Mouse (Mus musculus) ES-Bruce4 (cell line): Measurements from ENCODE around the gene Kcnip4. TPM values are rescaled to one million over a fixed set of nuclear protein-coding genes. Genes with fewer than 3 reads are reported as not detected.

Experiments used
- H3K27ac ChIP-seq: 2 replicates; pipeline ENCODE4 v1.5.1; 2012; ENCODE audit warnings: low read length, inconsistent platforms; ENCODE audit not compliant: insufficient read depth
- H3K27me3 ChIP-seq: 2 replicates; pipeline ENCODE4 v1.6.1; 2012; ENCODE audit warnings: mild to moderate bottlenecking, low read length, inconsistent platforms; ENCODE audit not compliant: control insufficient read depth, poor library complexity, insufficient read depth, severe bottlenecking
- H3K36me3 ChIP-seq: 2 replicates; pipeline ENCODE4 v1.6.1; 2012; ENCODE audit warnings: inconsistent platforms, mild to moderate bottlenecking, low read length, moderate library complexity; ENCODE audit not compliant: control insufficient read depth, poor library complexity, insufficient read depth, severe bottlenecking
- H3K4me1 ChIP-seq: one replicate; pipeline ENCODE4 v1.8.1; 2011; ENCODE audit warnings: low read length; ENCODE audit not compliant: control insufficient read depth, insufficient read depth
- H3K4me3 ChIP-seq: 2 replicates; pipeline ENCODE4 v1.5.1; 2011; ENCODE audit warnings: low read depth, mild to moderate bottlenecking, low read length
- H3K9ac ChIP-seq: 2 replicates; pipeline ENCODE4 v1.6.1; 2012; ENCODE audit warnings: low read depth, mild to moderate bottlenecking, inconsistent platforms; ENCODE audit not compliant: poor library complexity, severe bottlenecking
- H3K9me3 ChIP-seq: replicated peaks from 2 replicates; pipeline ENCODE4 v1.6.1; 2012; ENCODE audit warnings: mild to moderate bottlenecking, low read length, inconsistent platforms; ENCODE audit not compliant: control insufficient read depth, poor library complexity, insufficient read depth, severe bottlenecking
- CTCF ChIP-seq: IDR thresholded peaks from one replicate; pipeline ENCODE4 v1.8.1; 2011; ENCODE audit warnings: low read depth, low read length
- EP300 ChIP-seq: IDR thresholded peaks from 2 replicates; pipeline ENCODE4 v1.6.1; 2011; ENCODE audit warnings: low read depth, low read length; ENCODE audit not compliant: insufficient read depth
- POLR2A ChIP-seq: IDR thresholded peaks from one replicate; pipeline ENCODE4 v1.8.1; 2011; ENCODE audit warnings: low read length; ENCODE audit not compliant: insufficient read depth
- polyA plus RNA-seq: library from polyadenylated mRNA; stranded (reverse); fragments of >200 nt; gene quantifications from 2 replicates; pipeline ENCODE4 v1.2.4, GENCODE M21; 2011; ENCODE audit warnings: low read depth; ENCODE audit not compliant: missing spikeins, insufficient read depth, insufficient read length

Kcnip4 gene
- polyA plus RNA-seq, 1 experiment = not detected

DNA sequence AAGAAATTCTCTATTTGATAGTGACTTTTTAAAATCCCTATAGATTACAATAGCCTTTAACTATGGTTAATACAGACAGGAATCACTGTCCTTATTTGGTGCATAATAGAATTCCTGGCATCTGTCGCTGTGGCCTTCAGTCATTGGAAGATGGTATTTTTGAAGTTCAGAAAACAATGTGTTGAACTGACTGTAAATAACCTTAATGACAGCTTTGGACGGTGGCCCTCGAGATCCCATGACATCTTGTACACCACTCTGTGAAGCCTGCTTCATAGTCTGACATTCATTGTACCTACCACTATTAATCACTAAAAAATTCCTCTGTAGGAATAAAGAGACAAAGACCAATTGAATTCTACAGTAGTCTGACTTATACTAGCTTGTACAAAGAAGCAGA lies 430.4 kb downstream of the Kcnip4 start:
- Histone ChIP-seq H3K4me1 (no peaks in the 10 kb centered on the region), H3K27me3 (no peaks in the 10 kb centered on the region), H3K36me3 (no peaks in the 10 kb centered on the region), H3K4me3 (no peak overlapping the region), H3K27ac (no peak overlapping the region), H3K9me3 (no peaks in the 10 kb centered on the region), H3K9ac (no peak overlapping the region)
- TF ChIP-seq POLR2A = no peak
- TF ChIP-seq EP300 = no peak
- no peak for TF ChIP-seq CTCF

DNA sequence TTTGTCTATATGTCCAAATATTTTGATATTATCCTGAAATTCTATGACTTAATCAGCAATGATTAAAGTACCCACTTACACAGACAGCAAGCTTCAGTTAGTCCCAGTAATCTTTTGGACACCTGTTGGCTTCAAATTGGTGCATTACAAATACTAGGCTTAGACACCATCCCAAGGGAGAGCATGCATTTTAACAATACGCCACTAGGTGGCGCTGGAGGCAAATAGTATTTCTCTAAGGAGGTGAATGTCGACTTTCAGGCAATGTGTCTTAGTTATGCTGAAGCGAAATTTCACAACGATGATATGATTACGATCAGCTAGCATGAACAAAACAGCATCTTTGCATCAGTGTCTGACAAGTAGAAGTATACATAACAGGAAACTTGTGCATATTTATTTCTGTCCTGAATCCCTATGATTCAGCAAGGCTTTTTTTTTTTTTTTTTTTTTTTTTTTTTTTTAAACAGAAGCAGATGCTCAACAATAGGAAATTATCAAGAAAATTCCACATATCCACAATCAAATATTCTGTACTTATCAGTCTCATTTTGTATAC lies 434.5 kb downstream of the Kcnip4 start:
- TF ChIP-seq POLR2A (no peak), CTCF (peak; percentile 29)
- H3K9me3 ChIP-seq = no peaks in the 10 kb centered on the region
- H3K9ac ChIP-seq = no peak overlapping the region

DNA sequence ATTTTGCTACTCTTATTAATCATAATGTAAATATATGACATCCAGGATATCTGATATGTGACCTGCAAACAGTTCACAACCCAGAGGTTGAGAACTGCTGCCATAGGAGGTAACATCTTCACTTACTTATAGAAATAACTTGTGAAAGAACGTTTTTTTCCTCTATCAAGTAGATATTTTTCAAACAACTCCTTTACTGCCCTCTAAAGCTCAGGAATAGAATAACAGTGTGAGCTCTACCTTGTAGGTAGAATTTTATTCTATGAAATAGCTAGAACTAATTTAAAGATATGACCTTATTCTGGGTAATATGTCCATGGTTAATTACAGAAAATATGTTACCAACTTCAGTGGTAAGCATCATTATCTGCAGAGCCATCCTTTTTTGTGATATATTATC lies 459.1 kb downstream of the Kcnip4 start:
- TF ChIP-seq EP300 (no peak), CTCF (no peak), POLR2A (no peak)
- Histone ChIP-seq H3K27ac (no peak overlapping the region), H3K27me3 (no peaks in the 10 kb centered on the region), H3K9me3 (no peaks in the 10 kb centered on the region), H3K4me1 (no peaks in the 10 kb centered on the region), H3K9ac (no peak overlapping the region), H3K36me3 (no peaks in the 10 kb centered on the region), H3K4me3 (no peak overlapping the region)

More for the DNA sequence above, 434.5 kb downstream of the Kcnip4 start:
- Histone ChIP-seq H3K4me3 (no peak overlapping the region), H3K27me3 (no peaks in the 10 kb centered on the region), H3K27ac (no peak overlapping the region), H3K4me1 (no peaks in the 10 kb centered on the region), H3K36me3 (no peaks in the 10 kb centered on the region)

DNA sequence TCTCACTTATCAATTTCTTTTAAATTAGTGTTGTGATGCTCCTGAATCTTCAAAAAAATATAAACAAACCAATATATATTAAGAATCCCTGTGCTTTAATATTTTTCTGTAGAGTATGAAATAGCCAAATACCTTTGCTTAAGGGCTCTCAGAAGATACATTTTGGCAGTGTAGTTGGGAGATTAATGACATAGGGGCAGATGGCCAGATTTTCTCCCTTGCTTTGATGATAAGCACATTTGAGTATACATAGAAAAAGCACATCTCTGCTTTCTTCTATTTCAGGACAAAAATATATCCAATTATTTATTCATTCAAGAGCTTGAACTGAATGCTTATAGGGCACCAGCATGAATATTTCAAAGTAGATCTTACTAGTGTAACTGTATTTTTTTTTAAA lies 465.8 kb downstream of the Kcnip4 start:
- Histone ChIP-seq H3K9ac (no peak overlapping the region), H3K9me3 (no peaks in the 10 kb centered on the region), H3K27me3 (no peaks in the 10 kb centered on the region), H3K27ac (no peak overlapping the region), H3K4me1 (no peaks in the 10 kb centered on the region), H3K4me3 (no peak overlapping the region), H3K36me3 (no peaks in the 10 kb centered on the region)
- no peak for TF ChIP-seq EP300
- TF ChIP-seq POLR2A = no peak
- no peak for TF ChIP-seq CTCF

DNA sequence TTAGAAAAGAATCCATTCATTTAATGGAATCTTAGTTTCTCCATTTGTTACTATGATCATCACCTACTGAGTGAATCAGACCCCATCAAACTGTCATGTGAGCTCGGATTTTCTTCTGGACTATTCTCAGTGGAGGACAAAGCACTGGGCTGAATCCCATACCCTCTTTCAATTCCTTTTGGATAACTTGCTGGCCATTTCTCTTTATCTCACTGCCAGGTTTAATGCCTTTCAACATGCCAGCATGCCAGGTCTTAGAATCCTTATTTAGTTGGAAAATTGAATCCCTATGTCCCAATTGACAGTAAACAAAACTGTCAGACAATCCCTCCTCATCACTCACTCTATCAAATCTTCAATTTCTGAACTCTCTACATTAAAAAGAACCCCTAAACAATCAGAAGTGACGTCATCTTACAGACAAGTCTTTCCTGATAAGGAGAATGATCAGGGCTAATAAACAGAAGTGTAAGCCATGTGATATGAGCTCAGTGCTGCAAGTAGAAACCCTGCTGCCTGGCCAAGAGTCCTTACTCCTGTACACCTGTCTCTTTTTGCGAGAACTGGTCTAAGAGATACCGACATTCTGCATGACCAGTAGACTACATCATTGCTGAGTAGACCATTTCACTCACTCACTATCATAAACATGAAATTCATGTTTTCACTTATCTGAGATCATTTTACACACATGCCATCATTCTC lies 466.9 kb downstream of the Kcnip4 start:
- H3K27me3 ChIP-seq = no peaks in the 10 kb centered on the region
- no peak overlapping the region for H3K4me3 ChIP-seq
- H3K9me3 ChIP-seq = no peaks in the 10 kb centered on the region
- no peak overlapping the region for H3K9ac ChIP-seq
- TF ChIP-seq CTCF (no peak), EP300 (no peak), POLR2A (no peak)
- H3K4me1 ChIP-seq = no peaks in the 10 kb centered on the region
- no peaks in the 10 kb centered on the region for H3K36me3 ChIP-seq
- no peak overlapping the region for H3K27ac ChIP-seq

DNA sequence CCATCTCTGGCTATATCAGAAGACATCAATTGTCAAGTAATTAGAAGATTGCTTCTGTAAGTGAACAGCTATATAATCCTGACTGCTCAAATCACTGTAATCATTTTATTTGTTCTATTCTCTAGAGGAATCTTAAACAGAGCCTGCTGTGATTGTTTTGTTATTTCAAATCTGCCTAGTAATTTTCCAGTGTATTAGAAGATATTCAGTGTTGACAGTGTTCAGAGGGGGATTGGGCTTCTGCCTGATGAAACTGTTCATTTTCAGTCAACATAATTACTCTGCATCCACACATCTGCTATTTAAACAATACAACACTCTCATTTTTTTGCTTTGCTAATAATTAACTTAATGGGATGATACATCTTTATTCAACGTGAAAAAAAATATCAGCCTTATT lies 476.7 kb downstream of the Kcnip4 start:
- TF ChIP-seq CTCF = no peak
- TF ChIP-seq POLR2A = no peak
- TF ChIP-seq EP300 = no peak
- H3K4me1 ChIP-seq = no peaks in the 10 kb centered on the region
- no peak overlapping the region for H3K9ac ChIP-seq
- H3K27me3 ChIP-seq = no peaks in the 10 kb centered on the region
- H3K36me3 ChIP-seq = no peaks in the 10 kb centered on the region
- H3K9me3 ChIP-seq = no peaks in the 10 kb centered on the region
- H3K27ac ChIP-seq = no peak overlapping the region
- H3K4me3 ChIP-seq = no peak overlapping the region
